Mouse (Mus musculus): ENCODE results near the gene Agpat2.

Agpat2 gene

DNA sequence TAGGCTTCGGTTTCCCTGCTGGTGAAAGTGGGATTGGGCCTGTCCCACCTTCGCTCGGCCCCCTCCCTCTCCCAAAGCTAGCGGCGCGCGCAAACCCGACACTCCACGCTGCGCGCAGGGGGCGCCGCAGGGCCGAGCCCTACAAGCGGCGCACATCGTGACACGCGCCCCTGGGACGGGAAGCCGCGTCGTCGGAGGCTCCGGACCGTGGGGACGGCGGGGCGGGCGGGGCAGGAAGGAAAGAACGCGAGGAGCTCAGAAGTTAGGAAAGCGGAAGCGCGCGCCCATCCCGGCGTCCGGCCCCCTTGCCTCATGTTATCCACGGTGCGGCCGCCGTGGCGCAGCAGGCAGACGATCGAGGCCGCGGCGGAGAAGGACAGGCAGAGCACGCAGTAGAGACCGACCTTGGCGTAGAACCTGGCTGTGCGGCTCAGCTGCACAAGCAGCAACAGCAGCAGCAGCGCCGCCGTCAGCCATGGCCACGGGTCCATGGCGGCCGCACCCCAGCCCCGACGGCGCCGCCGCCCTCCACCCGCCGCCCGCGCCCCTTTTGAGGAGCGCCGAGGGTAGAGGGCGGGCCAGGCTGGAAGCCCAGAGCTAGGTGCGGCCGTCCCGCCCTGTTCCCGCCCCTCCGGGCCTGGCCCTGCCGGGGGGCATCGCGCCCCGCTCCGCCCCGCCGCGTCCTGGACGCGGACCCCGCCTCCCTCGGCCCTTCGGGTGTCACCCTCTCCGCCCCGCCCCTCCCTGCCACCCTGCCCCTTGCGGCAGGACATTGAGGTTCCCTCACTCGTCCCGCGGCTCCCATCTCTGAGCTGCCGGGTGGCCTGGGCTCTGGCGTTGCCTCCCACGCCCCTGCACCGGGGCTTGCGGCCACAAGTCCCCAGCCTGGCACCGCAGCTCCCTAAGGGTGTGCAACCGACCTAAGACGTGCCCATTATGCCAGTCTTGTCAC, at the start of gene Agpat2:
Gene Agpat2 (minus strand): TSS at position 698 of the 952 bp plus-strand sequence.
- peak; percentile 69 to 79 for DNase-seq (ENCODE audit: low spot score in 2 of 2)

DNA sequence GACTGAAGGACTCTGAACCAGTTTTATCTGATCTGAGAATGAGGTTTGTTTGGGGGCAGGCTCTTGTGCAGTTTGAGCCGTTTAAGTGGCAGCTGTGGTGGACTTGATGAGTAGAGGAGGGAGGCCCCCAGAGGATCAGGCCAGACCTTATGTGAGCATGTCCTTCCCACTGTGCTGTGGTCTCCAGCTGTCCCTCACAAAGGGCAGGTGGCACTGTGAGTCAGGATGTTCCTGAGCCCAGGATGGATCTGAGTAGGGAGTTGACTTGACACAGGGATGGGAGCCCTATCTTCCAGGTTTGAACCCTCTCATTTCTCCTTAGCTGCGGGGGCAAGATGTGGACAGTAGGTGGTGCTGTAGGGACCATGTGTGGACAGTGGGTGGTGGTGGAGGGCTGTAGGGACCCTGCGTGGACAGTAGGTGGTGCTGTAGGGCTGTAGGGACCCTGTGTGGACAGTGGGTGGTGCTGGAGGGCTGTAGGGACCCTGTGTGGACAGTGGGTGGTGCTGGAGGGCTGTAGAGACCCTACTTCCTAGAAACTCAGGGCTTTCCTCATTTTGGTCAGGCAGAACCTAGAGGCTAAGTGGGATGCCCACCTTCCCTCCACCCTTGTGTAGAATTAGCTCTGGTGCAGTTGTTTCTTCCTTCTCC, 42.6 kb upstream of the Agpat2 start:
- peak; percentile 65 to 75 for DNase-seq (ENCODE audit: low spot score in 2 of 2)

DNA sequence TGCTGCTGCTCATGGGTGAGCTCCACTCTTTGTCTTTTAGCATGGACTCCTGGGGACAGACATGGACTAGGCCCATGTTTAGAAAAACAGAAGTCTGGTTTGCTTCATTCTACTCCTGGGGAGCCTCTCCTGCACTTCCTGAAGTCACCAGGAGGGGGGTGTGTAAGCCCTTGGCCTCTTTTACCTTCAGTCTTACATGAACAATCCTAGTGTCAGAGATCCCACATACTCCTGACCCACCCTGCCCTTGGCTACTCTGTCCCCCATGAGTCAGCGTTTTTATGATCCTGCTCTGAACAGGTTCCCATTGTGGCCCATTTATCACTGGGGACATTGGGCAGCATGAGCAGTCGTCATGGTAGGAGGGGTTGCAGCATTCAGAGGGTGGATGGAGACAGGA, 39.7 kb upstream of the Agpat2 start:
- peak in 1 of 2 experiments; percentile 53 for DNase-seq (ENCODE audit: low spot score in 2 of 2)

DNA sequence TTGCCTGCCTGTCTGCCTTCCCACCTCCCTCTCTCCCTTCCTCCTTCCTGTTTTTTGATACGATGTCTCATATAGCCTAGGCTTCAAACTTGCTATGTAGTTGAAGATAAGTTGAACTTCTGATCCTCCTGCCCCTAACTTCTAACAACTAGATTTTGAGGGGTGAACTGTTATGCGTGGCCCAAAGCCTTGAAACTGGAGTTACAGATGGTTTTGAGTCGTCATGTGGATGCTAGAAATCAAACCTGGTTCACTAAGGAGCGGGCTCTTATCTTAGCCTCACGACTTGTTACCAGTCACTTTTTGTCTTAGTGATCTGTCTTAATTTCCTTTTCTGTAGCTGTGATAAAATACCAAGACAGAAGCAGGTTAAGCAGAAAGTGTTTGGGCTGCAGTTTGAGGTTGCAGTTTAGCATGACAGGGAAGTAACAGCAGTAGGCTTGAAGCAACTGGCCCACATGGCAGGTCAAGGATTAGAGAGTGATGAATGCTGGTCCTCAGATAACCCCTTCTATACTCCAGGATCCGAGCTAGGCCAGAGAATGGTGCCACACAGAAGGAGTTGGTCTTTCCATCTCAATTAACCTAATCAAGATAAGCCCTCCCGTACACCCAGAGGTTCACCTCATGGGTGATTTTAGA, 36.9 kb upstream of the Agpat2 start:
- DNase-seq (ENCODE audit: low spot score in 2 of 2) = no peak

DNA sequence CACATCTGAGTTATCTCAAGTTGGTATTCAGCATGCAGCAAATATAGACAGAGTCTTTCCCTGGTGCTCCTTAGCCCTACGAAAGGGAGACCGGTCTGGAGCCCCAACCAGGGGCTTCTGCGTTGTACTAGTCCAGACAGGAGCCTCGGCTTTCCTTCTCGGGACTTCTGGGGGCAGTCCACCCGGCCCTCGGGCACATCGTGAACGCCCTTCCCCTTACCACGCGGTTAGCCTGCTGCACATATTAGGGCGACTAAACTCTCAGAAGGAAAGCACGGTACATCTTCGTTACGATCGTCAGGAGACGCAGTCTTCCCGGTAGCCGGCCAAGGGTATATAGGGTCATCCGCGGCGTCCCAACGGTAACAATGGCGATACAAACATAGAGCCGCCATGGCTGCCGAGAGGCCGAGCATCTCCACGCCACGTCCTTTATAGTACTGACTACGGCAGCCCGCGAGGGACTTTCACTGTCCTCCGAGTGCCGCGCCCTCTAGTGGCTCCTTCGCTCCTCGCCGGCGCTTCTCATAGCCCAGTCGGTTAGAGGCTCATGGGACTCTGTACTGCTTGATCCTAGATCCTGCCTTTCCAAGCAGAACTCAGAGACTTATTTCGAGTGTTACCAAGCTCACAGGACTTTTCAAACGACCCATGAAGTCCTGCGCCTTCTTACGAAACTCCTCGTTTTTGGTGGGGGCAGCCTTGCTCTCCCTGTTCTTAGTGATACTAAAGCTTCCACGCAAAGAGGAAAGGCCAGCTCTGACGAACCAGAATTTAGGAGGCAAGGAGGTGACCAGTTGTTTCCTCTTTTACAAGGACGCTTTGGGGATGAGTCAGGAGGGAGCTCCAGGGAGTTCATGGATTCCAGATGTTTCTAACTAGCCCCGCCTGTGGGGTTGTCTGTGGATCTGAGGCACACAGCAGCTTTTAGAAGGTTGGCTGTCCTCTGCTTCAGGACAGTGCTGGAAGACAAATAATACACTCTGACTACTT, 35.9 kb upstream of the Agpat2 start:
- DNase-seq (ENCODE audit: low spot score in 2 of 2) = peak; percentile 90 to 98

DNA sequence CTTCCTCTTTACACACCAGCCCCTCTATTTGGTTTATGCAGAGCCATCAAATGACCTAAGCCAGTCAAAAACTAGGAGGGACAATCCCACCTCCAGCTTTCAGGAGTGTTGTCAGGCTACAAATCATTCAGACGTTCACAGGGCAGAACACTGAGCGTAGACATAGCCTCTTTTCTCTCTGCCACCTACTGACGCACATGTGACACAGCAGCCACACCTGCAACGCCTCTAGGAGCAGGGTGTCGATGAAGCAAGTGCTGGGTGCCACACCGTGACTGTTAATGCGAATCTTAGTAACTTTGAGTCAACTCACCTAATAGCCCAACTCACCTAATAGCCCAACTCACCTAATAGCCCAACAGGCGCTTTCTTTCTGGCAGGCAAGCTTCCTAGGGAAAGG, 34.9 kb upstream of the Agpat2 start:
- DNase-seq (ENCODE audit: low spot score in 2 of 2) = peak; percentile 61 to 66

DNA sequence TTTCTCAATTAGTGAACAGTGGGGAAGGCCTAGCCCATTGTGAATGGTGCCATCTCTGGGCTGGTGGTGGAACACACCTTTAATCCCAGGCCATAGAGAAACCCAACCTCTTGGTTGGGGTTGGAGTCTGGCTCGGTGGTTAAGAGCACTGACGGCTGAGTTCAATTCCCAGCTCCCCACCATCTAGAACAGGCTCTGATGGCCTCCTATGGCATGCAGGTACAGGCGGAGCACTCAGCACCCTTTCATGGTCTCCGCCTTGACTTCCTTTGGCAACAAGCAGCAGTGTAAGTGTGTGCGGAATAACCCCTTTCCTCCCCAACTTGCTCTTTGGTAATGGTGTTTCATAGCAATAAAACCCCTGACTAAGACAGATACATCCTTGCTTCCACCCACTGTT, 34.4 kb upstream of the Agpat2 start:
- DNase-seq (ENCODE audit: low spot score in 2 of 2) = no peak

DNA sequence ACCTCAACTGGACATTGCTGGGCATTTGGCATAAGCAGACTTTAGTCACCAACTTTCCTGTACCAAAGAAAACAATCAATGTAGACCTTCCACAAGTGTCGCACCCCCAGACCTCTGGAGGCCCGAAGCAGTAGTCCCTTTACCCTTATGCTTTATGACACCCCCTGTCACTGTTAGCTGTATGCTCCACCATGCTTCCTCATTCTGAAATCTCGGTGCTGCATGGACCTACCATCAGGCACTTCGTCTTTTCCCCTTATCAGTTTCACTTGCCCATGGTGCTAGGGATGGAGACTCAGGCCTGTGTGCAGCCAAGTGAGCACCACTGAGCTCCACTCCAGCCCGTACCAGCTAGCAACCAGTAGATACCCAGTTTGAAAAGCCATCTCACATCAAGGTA, 33.8 kb upstream of the Agpat2 start:
- no peak for DNase-seq (ENCODE audit: low spot score in 2 of 2)

DNA sequence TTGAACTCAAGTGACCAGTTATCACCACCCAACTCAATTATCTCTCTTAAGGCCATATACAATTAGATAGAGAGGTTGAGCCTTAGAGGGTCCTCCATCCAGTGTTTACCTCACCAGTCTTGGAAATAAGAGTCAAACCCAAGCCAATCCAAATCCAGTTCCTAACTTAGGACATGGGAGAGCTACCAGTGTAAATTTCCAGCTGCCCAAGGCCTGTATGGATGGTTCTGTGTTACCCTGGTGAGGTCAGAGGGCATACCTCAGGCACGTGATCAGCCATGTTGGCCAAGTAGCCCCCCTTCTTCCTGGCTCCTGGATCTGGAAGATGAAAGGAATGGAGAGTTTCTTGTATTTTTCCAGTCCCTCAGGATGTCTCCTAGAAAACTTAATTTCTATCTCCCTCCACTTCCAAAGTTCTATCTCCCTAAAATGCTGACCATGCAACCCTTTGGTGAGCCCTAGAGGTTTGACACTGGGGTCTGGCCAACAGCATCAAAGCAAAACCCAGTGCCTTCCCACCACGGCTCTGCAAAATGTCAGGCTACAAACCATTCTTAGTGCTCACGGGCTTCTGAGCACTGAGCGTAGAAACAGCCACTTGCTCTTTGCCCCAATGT, 33.2 kb upstream of the Agpat2 start:
- no peak for DNase-seq (ENCODE audit: low spot score in 2 of 2)

DNA sequence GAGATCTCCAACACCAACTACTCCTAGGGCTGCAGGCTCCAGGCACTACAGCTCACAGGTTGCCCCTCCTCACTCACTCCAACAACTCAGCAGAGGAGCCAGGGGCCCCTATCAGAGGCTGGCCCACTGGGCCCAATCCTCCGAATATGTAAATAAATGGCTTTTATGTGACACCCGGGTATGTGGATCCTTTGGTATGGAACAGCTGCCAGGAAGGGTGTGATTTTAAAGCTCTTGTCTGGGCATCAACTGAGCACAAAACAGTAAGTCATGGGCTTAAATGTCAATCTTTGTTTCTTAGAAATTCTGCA, 32.1 kb upstream of the Agpat2 start:
- no peak for DNase-seq (ENCODE audit: low spot score in 2 of 2)

DNA sequence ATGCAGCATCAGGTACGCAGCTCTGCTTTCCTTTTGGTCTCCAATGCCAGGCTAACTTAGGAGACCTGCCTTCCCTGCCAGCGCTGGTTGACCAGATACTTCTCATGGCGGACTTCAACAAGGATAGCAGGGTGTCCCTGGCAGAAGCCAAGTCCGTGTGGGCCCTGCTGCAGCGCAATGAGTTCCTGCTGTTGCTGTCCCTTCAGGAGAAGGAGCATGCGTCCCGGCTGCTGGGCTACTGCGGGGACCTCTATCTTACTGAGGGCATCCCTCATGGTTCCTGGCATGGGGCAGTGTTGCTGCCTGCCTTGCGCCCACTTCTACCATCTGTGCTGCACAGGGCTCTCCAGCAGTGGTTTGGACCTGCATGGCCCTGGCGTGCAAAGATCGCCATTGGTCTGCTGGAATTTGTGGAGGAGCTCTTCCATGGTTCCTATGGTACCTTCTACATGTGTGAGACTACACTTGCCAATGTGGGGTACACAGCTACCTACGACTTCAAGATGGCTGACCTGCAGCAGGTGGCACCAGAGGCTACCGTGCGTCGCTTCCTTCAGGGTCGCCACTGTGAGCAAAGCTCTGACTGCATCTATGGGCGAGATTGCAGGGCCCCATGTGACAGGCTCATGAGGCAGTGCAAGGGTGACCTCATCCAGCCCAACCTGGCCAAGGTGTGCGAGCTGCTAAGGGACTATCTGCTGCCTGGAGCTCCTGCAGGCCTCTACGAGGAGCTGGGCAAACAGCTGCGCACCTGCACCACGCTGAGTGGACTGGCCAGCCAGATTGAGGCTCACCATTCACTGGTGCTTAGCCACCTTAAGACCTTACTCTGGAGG, 31.5 kb upstream of the Agpat2 start:
- no peak for DNase-seq (ENCODE audit: low spot score in 2 of 2)

DNA sequence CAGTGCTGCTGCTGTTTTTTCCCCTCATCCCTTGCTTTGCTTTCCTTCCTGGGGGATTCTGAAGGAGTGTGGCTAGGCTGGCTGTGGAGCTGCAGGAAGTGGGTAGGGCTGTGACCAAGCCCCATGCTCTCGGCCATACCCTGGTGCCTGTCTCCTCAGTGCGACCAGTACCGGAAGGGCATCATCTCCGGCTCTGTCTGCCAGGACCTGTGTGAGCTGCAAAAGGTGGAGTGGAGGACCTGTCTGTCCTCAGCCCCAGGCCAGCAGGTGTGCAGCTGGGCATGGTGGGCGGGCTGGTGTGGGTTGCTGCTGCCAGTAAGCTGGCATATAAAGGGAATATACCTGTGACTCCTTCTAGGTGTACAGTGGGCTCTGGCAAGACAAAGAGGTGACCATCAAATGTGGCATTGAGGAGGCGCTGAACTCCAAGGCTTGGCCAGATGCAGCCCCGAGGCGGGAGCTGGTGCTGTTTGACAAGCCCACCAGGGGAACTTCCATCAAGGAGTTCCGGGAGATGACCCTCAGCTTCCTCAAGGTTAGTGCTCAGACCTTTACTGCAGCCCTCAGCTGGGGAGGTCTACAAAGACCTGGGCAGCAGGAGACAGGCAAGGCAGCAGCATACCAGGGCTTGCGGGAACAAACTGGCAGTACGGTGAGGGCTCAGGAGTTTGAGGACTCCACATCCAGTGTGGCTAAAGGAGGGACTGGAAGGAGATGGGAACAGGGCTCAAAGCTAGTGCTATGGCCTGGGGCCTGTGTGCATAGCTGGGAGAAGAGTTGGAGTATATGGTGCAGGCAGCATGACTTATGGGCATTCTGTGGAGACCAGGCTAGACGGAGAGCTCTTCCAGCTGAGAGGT, 30.6 kb upstream of the Agpat2 start:
- DNase-seq (ENCODE audit: low spot score in 2 of 2) = no peak

DNA sequence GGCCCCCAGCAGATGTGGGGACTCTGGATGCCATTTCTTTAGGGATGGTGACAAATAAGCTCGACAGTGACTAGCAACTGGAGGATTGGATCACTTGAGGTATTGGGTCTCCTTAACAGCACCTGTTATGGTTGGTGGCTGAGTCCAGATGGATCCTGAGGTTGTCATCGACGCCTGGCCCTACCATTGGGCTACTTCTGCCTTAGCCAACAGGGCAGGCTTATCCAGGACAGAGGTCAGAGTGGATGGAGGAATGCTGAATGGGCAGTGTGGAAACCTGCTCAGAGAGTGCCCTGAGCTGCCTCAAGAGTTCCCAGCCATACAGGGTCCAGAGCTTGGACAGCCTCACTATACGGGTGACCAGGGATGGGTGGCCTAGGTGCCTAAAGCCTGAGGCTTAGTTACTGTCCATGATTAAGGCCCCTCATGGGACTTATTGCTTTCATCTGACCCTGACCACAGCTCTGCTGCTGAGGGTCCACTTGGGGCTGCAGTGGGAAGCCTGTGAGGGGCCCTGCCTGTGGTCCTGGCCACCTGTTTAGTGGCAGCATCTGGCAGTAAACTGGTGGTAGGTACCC, 29.8 kb upstream of the Agpat2 start:
- DNase-seq (ENCODE audit: low spot score in 2 of 2) = no peak

DNA sequence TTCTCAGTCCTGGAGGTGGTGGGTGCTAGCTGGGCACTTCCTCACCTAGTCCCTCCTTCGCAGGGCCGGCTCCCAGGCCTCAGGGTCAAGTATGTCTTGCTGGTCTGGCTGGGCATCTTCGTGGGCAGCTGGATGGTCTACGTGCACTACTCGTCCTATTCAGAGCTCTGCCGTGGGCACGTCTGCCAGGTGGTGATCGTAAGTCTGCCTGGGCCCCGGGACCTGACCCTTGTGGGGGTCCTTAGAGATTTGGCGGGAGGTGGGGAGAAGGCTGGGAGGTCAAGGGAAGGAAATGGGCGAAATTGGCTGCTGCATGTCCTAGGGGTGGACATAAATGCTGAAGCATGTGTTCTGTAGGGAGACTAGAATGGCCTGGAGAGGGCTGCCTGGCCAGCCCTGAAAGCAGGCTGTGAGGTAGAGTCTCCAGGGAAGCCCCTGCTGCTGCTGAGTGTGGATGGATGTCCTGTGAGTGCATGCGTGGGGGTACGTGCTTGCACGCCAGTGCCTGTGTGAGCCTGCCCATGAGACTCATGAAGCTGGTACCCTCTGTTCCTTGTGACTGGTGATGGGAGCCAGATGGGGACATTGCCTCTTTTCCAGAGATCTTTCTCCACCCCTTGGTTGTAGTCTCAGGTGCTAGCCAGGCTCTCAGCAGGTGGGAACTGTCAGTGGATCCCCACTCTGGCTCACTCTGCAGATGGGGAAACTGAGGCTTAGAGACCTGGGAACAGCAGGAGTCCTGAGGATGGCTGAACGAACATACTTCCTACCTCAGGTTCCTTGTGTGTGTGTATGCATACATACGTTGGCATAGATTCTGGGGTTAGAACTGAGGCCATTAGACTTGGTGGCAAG, 28.6 kb upstream of the Agpat2 start:
- DNase-seq (ENCODE audit: low spot score in 2 of 2) = no peak

DNA sequence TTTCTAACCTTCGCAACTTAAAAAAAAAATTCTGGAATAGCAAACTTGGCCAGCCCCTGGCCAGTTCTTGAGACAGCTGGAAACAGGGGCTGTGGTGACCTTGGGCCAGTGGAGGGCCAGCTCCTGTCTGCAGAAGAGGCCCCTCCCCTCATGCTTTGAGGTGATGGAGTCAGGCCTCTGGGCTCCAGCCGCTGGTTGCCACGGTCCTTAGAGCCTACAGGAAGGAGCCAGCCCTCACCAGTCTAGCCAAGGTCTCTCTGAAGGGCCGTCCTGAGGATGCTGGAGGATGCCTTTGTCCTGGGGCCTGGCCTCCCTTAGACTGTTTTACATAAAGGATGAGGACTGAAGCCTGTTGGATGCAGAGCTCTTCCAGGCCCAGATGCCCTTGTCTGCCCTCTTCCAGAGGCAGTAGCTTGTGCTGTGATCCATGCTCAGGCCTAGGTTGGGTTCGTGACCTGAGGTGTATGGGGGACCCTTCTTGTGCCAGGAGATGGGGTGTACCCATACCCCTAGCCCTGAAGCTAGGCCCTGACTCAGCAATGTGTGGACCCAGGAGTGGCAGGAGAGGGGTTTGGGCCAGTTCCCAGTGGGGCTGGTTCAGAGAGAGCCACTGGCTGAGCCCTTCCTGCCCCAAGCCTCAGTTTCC, 24.7 kb upstream of the Agpat2 start:
- no peak for DNase-seq (ENCODE audit: low spot score in 2 of 2)

DNA sequence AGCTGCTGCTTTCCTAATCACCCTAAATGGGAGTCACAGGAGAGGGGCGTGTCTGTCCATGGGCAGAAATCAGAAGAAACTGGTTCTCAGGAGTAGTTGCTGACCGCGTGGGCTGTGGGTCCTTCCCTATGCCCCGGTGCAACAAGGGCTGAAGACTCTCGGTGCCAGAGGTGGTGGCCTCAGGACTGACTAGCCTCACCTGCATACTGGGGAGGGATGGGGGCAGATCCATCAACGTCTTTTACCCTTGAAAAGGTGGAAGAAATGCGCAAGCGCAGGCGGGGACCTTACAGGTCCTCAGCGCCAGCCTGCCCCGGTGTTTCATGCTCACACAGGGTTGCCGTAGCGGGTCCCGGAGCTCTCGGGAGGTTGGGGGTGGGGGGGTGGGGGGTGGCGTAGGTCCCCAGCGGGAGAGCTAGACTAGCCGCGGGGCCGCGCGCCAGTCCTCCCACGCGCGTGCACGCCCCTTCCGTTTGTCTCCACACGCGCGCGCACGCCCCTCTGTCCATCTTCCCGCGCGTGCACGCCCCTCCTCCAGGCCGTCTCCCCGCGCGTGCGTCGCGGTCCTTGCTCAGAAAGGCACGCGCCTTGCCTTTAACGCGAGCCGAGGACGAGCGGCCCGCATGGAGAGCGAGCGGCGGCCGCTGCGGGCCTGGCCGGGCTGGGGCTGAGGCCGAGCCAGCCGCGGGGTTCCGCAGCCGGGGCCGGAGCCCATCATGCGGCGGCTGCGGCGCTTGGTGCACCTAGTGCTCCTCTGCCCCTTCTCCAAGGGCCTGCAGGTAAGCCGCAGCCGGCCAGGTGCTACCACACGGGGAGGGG, 23.9 kb upstream of the Agpat2 start, which contains the start of gene Fam69b:
Gene Fam69b (plus strand): TSS at position 537 of the 819 bp plus-strand sequence.
- peak; percentile 48 to 77 for DNase-seq (ENCODE audit: low spot score in 2 of 2)

Measured in thymus, postnatal 10 days (tissue).